Mouse (Mus musculus) intestine, postnatal 0 days (tissue): ENCODE measurements around the gene Nbea. TPM values are rescaled to one million over a fixed set of nuclear protein-coding genes. Genes with fewer than 3 reads are reported as not detected.

Experiments
- ATAC-seq: fragments of 200-750 bp; cut with Nextera tagmentation; 2 replicates; pipeline ENCODE4 v1.8.0; 2017; ENCODE audit warnings: mild to moderate bottlenecking, moderate TSS enrichment, moderate library complexity
- H3K27ac ChIP-seq: fragments of 300-500 bp; sonication (generic); 2 replicates; pipeline ENCODE4 v1.5.1; 2014; ENCODE audit warnings: mild to moderate bottlenecking, low read depth, low read length, moderate library complexity
- H3K27me3 ChIP-seq: fragments of 300-500 bp; sonication (generic); replicated peaks from 2 replicates; pipeline ENCODE4 v1.6.1; 2014; ENCODE audit warnings: low read length, mixed read lengths; ENCODE audit not compliant: control insufficient read depth, insufficient read depth
- H3K36me3 ChIP-seq: fragments of 300-500 bp; sonication (generic); 2 replicates; pipeline ENCODE4 v1.6.1; 2014; ENCODE audit warnings: mild to moderate bottlenecking, moderate library complexity; ENCODE audit not compliant: control insufficient read depth, insufficient read depth
- H3K4me1 ChIP-seq: fragments of 300-500 bp; sonication (generic); replicated peaks from 2 replicates; pipeline ENCODE4 v1.6.1; 2014; ENCODE audit warnings: antibody characterized with exemption, low read length, mixed read lengths; ENCODE audit not compliant: control insufficient read depth, insufficient read depth
- H3K4me2 ChIP-seq: fragments of 300-500 bp; sonication (generic); replicated peaks from 2 replicates; pipeline ENCODE4 v1.6.1; 2014; ENCODE audit warnings: low read depth, mild to moderate bottlenecking, moderate library complexity
- H3K4me3 ChIP-seq: fragments of 300-500 bp; sonication (generic); 2 replicates; pipeline ENCODE4 v1.5.1; 2014; ENCODE audit warnings: low read depth, low read length
- H3K9ac ChIP-seq: fragments of 300-500 bp; sonication (generic); 2 replicates; pipeline ENCODE4 v1.6.1; 2014; ENCODE audit warnings: mild to moderate bottlenecking, low read depth, low read length
- H3K9me3 ChIP-seq: fragments of 300-500 bp; sonication (generic); 2 replicates; pipeline ENCODE4 v1.6.1; 2016; ENCODE audit warnings: mixed run types; ENCODE audit not compliant: control insufficient read depth
- CTCF ChIP-seq: sonication (generic); IDR thresholded peaks from 2 replicates; pipeline ENCODE4 v1.5.1; 2016; ENCODE audit warnings: low read depth, mild to moderate bottlenecking, control low read depth, antibody characterized with exemption, moderate library complexity
- WGBS: fragments of 180-500 bp; shearing (Covaris S2); extraction: QIAGEN DNeasy Blood & Tissue Kit; methylation state at CpG from one replicate; pipeline ENCODE4 v1.1.7; 2014; 5-methylcytosine and 5-hydroxymethylcytosine counted together
- polyA plus RNA-seq: library from polyadenylated mRNA; unstranded; fragments of >200 nt; fragmentation: Nextera tagmentation; extraction: Ambion mirVana; gene quantifications from 2 replicates; pipeline ENCODE4 v1.2.1, GENCODE M21; 2015

Gene Nbea
- polyA plus RNA-seq, 1 experiment from 2014 or later = 4.2 TPM

DNA sequence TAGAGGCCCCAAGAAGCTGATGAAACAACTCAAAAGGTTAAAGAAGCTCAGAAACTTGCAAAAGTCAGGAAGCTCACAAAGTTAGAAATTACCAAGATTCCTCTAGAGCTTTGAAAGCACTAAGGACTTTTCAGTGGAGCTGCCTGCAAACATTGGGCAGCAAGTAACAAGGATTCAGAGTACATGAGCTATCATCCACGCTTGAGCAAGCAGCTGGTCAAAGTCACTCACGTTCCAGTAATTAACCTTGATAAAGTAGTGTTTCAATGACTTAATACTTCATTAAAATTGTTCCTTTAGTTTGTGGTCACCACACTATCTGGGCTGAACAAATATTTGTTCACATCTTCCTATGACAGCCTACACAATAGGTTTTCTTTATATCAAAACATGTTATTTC, 75.4 kb downstream of the Nbea start:
- Histone ChIP-seq H3K4me2 (no peak overlapping the region), H3K4me3 (no peak overlapping the region), H3K36me3 (no peaks in the 10 kb centered on the region), H3K9me3 (no peaks in the 10 kb centered on the region), H3K9ac (no peak overlapping the region), H3K4me1 (no peaks in the 10 kb centered on the region), H3K27me3 (no peaks in the 10 kb centered on the region), H3K27ac (no peak overlapping the region)
- no peak for ATAC-seq
- no peak for TF ChIP-seq CTCF
- 59% methylated on average over 2 of the region's 2 CpGs for WGBS

DNA sequence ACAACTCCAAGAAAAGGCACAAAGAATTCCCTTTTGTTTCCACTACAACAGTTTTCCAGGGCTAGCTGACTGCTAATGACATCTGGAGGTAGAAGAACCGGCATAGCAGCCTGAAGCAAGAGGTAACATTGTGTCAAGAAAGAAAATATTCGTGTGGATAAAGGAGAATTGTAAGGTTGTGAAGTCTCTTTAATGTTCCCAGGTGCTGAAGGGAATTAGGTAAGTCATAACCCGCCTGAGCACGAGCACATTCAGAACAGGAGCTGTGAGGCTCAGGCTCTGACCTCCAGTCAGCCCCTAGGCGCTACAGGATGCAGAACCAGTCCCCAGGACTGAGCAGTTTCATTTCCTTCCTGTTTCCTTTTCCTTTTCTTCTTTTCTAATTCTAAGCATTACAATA, 86.4 kb downstream of the Nbea start:
- Histone ChIP-seq H3K4me3 (no peak overlapping the region), H3K27ac (no peak overlapping the region), H3K36me3 (no peaks in the 10 kb centered on the region), H3K27me3 (no peaks in the 10 kb centered on the region), H3K9me3 (no peaks in the 10 kb centered on the region), H3K4me2 (no peak overlapping the region), H3K4me1 (no peaks in the 10 kb centered on the region), H3K9ac (no peak overlapping the region)
- 61% methylated on average over 5 of the region's 5 CpGs for WGBS
- no peak for TF ChIP-seq CTCF
- no peak for ATAC-seq

GRCm38 (mm10) chr3:56079015-56079612, 104.4 kb downstream of the Nbea start:
- Histone ChIP-seq H3K4me1 (no peaks in the 10 kb centered on the region), H3K9ac (no peak overlapping the region), H3K27ac (no peak overlapping the region), H3K27me3 (no peaks in the 10 kb centered on the region), H3K4me2 (no peak overlapping the region), H3K4me3 (no peak overlapping the region), H3K36me3 (no peaks in the 10 kb centered on the region), H3K9me3 (no peaks in the 10 kb centered on the region)
- ATAC-seq = no peak
- peak; percentile 76 for TF ChIP-seq CTCF
- 94% methylated on average over 1 of the region's 1 CpGs for WGBS

- Histone ChIP-seq H3K36me3 (no peaks in the 10 kb centered on the region), H3K9ac (no peak overlapping the region), H3K4me1 (no peaks in the 10 kb centered on the region), H3K4me3 (no peak overlapping the region), H3K4me2 (no peak overlapping the region), H3K27ac (no peak overlapping the region), H3K27me3 (no peaks in the 10 kb centered on the region), H3K9me3 (no peaks in the 10 kb centered on the region)
- ATAC-seq = no peak
- no peak for TF ChIP-seq CTCF
- 73% methylated on average over 6 of the region's 6 CpGs for WGBS
Observed at GRCm38 (mm10) chr3:56067849-56068248, 115.7 kb downstream of the Nbea start.

GRCm38 (mm10) chr3:56066360-56067040, 117.0 kb downstream of the Nbea start:
- Histone ChIP-seq H3K9me3 (no peaks in the 10 kb centered on the region), H3K9ac (no peak overlapping the region), H3K27me3 (no peaks in the 10 kb centered on the region), H3K36me3 (no peaks in the 10 kb centered on the region), H3K4me2 (no peak overlapping the region), H3K4me1 (no peaks in the 10 kb centered on the region), H3K27ac (no peak overlapping the region), H3K4me3 (no peak overlapping the region)
- TF ChIP-seq CTCF = no peak
- no peak for ATAC-seq
- WGBS = 83% methylated on average over 1 of the region's 1 CpGs

DNA sequence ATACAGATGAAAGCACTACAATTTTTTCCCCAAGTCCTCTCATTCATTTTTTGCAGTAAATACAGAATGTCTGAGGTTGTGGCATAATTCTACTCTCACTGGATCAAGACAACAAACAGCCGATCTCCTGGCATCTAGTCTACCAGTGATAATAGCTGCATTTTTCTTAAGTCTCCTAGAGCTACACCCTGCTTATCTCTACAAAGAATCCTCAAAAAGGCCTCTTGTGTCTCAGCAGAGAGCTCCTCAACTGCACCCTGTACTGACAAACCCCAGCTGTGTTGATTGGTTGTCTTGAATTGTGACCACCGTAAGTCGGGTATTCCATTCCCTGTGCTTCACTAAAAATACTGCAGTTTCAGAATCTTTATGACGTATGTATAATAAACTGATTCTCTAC, 118.3 kb downstream of the Nbea start:
- Histone ChIP-seq H3K27ac (no peak overlapping the region), H3K4me1 (no peaks in the 10 kb centered on the region), H3K4me3 (no peak overlapping the region), H3K9me3 (no peaks in the 10 kb centered on the region), H3K4me2 (no peak overlapping the region), H3K9ac (no peak overlapping the region), H3K36me3 (no peaks in the 10 kb centered on the region), H3K27me3 (no peaks in the 10 kb centered on the region)
- no peak for ATAC-seq
- 79% methylated on average over 4 of the region's 4 CpGs for WGBS
- no peak for TF ChIP-seq CTCF
